Mouse (Mus musculus) frontal cortex, postnatal 10 days (tissue): ENCODE measurements at regions not wholly inside any gene's neighbourhood (a gene's known extent, or its start where the extent isn't known, plus 50 kb on each side); places are given as distances from the start of the nearest gene placed in this dataset.
A peak's percentile ranks its signal among the peaks of the same experiment; 100 is the strongest.
"Not testable (repeated sequence)": the region's sequence is repeated elsewhere in the genome, so short reads cannot be mapped to it uniquely, and the experiment has no call there.

Experiments used
- DNase-seq, 2 experiments: peaks; one replicate each; pipeline ENCODE4 v3.0.0; 2022; ENCODE audit warnings: low spot score in 2 of 2, mixed read lengths in 1 of 2

DNA sequence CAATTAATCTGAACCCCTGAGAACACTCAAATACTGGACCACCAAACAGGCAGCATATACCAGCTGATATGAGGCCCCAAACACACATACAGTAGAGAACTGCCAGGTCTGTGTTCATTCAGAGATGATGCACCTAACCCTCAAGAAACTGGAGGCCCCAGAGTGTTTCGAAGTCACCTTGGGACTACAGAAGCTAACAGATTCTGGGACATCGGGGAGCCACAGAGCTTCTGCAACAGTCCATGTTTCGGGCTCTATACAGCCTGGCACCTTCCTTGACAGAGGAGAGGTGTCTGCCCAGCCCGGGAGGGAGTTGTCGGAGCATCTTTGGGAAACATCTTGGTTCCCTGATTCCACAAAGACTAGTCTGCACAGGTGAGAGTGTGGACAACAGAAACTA, 1259.3 kb upstream of the Ptprd start:
- DNase-seq = not testable (repeated sequence)

DNA sequence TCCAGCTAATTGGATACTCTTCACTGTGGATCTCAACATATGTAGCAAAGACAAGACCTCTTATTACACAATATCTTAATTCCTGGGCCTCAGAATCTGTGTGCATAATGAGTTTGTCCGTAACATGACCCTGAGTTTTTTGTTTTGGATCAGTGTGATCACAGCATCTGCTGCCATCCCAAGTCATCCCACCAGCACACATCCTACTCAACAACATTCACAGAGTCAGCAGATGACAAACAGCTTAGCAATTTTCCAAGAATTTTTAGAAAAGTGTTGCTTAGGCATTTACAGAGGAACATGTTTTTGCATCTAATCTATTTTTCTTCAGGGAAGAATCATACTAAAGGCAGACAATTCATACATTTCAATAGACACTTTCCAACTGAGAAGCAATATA, 1251.8 kb upstream of the Ptprd start:
- DNase-seq = peak in 1 of 2 experiments; percentile 6
